Mouse (Mus musculus) liver, adult (tissue): ENCODE results near the gene Chrd.

Experiments
- GATA4 ChIP-seq: IDR thresholded peaks from 2 replicates; pipeline ENCODE4 v1.6.1; 2014; ENCODE audit warnings: mild to moderate bottlenecking, low read length; ENCODE audit not compliant: insufficient replicate concordance

The Chrd gene

GRCm38 (mm10) chr16:20705786-20706185 lies 27.1 kb upstream of the Chrd start:
- TF ChIP-seq GATA4: no peak

- TF ChIP-seq GATA4: no peak
Measured at GRCm38 (mm10) chr16:20706407-20707055, 26.4 kb upstream of the Chrd start.

GRCm38 (mm10) chr16:20708220-20708938 lies 24.5 kb upstream of the Chrd start:
- TF ChIP-seq GATA4: no peak

GRCm38 (mm10) chr16:20708939-20709734 lies 23.8 kb upstream of the Chrd start:
- TF ChIP-seq GATA4: no peak

- TF ChIP-seq GATA4: no peak
Measured at GRCm38 (mm10) chr16:20710370-20710769, 22.6 kb upstream of the Chrd start.

- no peak for TF ChIP-seq GATA4
Measured at GRCm38 (mm10) chr16:20710810-20711209, 22.1 kb upstream of the Chrd start.

- TF ChIP-seq GATA4: no peak
Measured at GRCm38 (mm10) chr16:20712190-20712589, 20.7 kb upstream of the Chrd start.

- TF ChIP-seq GATA4: no peak
Measured at GRCm38 (mm10) chr16:20712889-20713288, 20.0 kb upstream of the Chrd start.

GRCm38 (mm10) chr16:20714307-20715080 lies 18.4 kb upstream of the Chrd start:
- no peak for TF ChIP-seq GATA4

- no peak for TF ChIP-seq GATA4
Measured at GRCm38 (mm10) chr16:20715161-20715560, 17.8 kb upstream of the Chrd start.

- no peak for TF ChIP-seq GATA4
Measured at GRCm38 (mm10) chr16:20715566-20715965, 17.4 kb upstream of the Chrd start.

GRCm38 (mm10) chr16:20715976-20716840 lies 16.7 kb upstream of the Chrd start:
- no peak; the same call in 1 of the 2 replicates for TF ChIP-seq GATA4

- TF ChIP-seq GATA4: no peak
Measured at GRCm38 (mm10) chr16:20716841-20717180, 16.1 kb upstream of the Chrd start.
